Mouse (Mus musculus): ENCODE data around the gene Rps6kb1.
A peak's percentile ranks its signal among the peaks of the same experiment; 100 is the strongest.

Gene Rps6kb1

DNA sequence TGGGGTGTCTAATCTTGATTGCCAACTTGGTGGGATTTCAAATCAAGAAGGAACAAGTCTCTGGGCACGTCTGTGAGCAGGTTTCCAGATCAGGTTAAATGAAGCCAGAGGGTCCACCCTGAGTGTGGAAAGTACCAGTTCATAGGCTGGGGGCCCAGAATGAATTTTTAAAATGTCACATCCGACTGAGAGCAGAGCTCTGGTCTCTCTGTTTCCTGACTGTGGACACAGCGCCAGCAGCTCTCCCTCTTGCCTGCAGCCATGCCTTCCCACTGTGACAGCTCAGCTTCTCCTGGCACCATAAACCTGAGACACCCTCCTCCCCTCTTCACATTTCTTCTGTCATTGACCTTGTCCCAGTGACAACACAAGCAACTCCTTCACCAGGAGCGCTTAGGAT lies 75.6 kb downstream of the Rps6kb1 start:
- DNase-seq (ENCODE audit: low spot score in 2 of 2) = no peak

DNA sequence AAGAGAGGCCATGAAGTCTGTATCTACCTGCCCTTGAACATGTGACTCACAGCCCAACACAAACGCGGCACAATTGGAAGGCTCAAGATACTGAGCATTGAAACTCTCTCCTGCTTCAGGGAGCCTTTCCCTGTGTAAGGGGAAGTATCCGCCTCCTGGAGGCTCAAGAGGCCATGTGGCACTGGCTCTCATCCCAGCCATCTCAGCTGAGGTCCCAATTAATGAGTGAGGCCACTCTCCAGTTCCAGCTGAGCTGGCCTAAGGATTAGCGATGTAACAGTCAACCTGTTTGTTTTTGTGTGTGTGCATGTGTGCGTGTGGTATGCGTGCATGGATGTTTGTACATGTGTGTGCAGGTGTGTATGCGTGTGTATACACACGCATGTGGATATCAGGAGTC lies 76.3 kb downstream of the Rps6kb1 start:
- no peak for DNase-seq (ENCODE audit: low spot score in 2 of 2)

DNA sequence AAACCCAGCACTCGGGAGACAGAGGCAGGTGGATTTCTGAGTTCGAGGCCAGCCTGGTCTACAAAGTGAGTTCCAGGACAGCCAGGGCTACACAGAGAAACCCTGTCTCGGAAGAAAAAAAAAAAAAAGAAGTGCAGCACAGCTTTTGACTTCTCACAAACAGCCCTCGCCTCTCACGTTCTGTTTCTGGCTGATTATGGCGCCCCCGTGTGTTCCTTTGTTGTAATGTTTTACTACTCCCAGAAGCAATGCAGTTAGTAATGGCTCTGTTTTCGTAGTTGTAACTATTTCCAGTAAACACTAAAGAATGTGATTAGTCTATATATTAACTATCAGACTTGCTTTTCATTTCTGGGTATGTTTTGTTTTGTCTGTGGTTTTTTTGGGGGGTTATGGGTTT lies 80.3 kb downstream of the Rps6kb1 start:
- peak in 1 of 2 experiments; percentile 43 for DNase-seq (ENCODE audit: low spot score in 2 of 2)

DNA sequence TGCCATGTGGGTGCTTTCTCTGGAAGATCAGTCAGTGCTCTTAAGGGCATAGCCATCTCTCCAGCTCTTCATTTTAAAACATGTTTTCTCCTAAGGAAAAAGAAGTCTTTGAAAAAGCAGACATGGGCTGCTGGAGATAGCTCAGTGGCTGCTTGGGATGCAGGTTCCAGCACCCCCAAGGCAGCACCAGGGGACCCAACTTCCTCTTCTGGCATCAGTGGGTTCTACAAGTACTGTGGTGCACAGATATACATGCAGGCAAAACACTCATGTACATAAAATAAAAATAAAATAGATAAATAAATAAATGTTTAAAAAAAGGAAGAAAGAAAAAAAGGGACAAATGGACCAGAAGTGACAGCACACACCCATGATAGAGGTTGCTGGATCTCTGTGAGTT lies 82.0 kb downstream of the Rps6kb1 start:
- DNase-seq (ENCODE audit: low spot score in 2 of 2) = no peak

DNA sequence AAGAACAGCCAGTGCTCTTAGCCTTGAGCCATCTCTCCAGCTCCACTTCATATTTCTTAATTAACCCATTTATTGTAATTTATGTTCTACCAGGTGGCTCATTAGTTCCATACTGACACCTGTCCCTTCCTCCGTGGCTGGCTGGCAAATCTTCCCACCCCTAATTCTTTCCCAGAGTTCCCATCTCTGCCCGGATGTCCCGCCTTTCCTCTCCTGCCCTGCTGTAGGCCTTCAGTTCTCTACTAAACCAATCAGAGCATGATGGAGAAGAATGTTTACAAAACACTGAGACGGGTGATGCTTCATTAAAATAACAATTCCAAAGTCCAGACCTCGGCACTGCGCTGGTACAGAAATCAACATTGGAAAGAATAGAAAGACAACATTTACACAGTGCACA lies 85.7 kb downstream of the Rps6kb1 start:
- no peak for DNase-seq (ENCODE audit: low spot score in 2 of 2)

GRCm38 (mm10) chr11:86457545-86457944 lies 87.1 kb downstream of the Rps6kb1 start:
- no peak for DNase-seq (ENCODE audit: low spot score in 2 of 2)

DNA sequence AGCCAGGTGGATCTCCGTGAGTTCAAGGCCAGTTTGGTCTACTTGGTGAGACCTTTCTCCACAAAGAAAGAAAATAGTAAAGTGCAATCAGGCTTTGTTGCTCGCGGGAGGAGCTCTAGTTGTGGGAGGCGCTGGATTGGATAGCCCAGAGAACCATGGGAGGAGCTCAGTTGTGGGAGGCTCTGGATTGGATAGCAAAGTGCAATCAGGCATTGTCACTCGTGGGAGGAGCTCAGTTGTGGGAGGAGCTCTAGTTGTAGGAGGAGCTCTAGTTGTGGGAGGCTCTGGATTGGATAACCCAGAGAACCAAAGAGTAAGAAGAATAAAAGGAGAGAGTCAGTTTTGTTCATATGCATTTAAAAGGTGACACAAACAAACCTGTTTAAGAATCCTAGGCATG lies 90.6 kb downstream of the Rps6kb1 start:
- no peak for DNase-seq (ENCODE audit: low spot score in 2 of 2)

All from frontal cortex, postnatal 10 days (tissue).